Mouse (Mus musculus) neural tube, embryonic 12.5 days (tissue): Measurements from ENCODE around the gene Parva. TPM values are rescaled to one million over a fixed set of nuclear protein-coding genes. Genes with fewer than 3 reads are reported as not detected.

Experiments used
- ATAC-seq: fragments of 200-750 bp; cut with Nextera tagmentation; 2 replicates; pipeline ENCODE4 v1.8.0; 2017; ENCODE audit warnings: low read depth, mild to moderate bottlenecking, moderate TSS enrichment, moderate library complexity; ENCODE audit not compliant: low FRiP score
- H3K27ac ChIP-seq: fragments of 300-500 bp; sonication (generic); 2 replicates; pipeline ENCODE4 v1.5.1; 2016
- H3K27me3 ChIP-seq: fragments of 300-500 bp; sonication (generic); replicated peaks from 2 replicates; pipeline ENCODE4 v1.6.1; 2016; ENCODE audit warnings: mild to moderate bottlenecking
- H3K36me3 ChIP-seq: fragments of 300-500 bp; sonication (generic); 2 replicates; pipeline ENCODE4 v1.6.1; 2016; ENCODE audit warnings: mild to moderate bottlenecking
- H3K4me1 ChIP-seq: fragments of 300-500 bp; sonication (generic); 2 replicates; pipeline ENCODE4 v1.6.1; 2016
- H3K4me2 ChIP-seq: fragments of 300-500 bp; sonication (generic); replicated peaks from 2 replicates; pipeline ENCODE4 v1.6.1; 2016; ENCODE audit warnings: mild to moderate bottlenecking
- H3K4me3 ChIP-seq: fragments of 300-500 bp; sonication (generic); 2 replicates; pipeline ENCODE4 v1.5.1; 2016
- H3K9ac ChIP-seq: fragments of 300-500 bp; sonication (generic); 2 replicates; pipeline ENCODE4 v1.6.1; 2016; ENCODE audit warnings: mild to moderate bottlenecking
- H3K9me3 ChIP-seq: fragments of 300-500 bp; sonication (generic); 2 replicates; pipeline ENCODE4 v1.6.1; 2016; ENCODE audit warnings: mild to moderate bottlenecking
- WGBS: fragments of 180-500 bp; shearing (Covaris S2); methylation state at CpG from one replicate; pipeline ENCODE4 v1.1.7; 2016; 5-methylcytosine and 5-hydroxymethylcytosine counted together
- polyA plus RNA-seq: library from polyadenylated mRNA; unstranded; fragments of >200 nt; fragmentation: Nextera tagmentation; extraction: Ambion mirVana; gene quantifications from 2 replicates; pipeline ENCODE4 v1.2.1, GENCODE M21; 2016

Gene Parva
- polyA plus RNA-seq, 1 experiment from 2014 or later: 50.7 TPM

- H3K27ac ChIP-seq: no peak overlapping the region
- WGBS: 47% methylated on average over 6 of the region's 6 CpGs
These were observed 168.0 kb downstream of the Parva start for GRCm38 (mm10) chr7:112595226-112595850.

GRCm38 (mm10) chr7:112599650-112600049 is 172.3 kb downstream of the Parva start:
- no peak for ATAC-seq
- Histone ChIP-seq H3K36me3 (no peaks in the 10 kb centered on the region), H3K4me3 (no peak overlapping the region), H3K9ac (no peak overlapping the region), H3K4me2 (no peak overlapping the region), H3K27ac (no peak overlapping the region), H3K9me3 (no peaks in the 10 kb centered on the region), H3K4me1 (no peaks in the 10 kb centered on the region; the same call in 1 of the 2 replicates), H3K27me3 (no peaks in the 10 kb centered on the region)
- WGBS: 33% methylated on average over 2 of the region's 2 CpGs

More at GRCm38 (mm10) chr7:112595226-112595850, 168.0 kb downstream of the Parva start:
- Histone ChIP-seq H3K9me3 (no peaks in the 10 kb centered on the region), H3K4me2 (no peak overlapping the region), H3K4me3 (no peak overlapping the region), H3K36me3 (no peaks in the 10 kb centered on the region), H3K4me1 (no peaks in the 10 kb centered on the region), H3K9ac (no peak overlapping the region), H3K27me3 (no peaks in the 10 kb centered on the region)
- ATAC-seq: no peak

- H3K9me3 ChIP-seq: no peaks in the 10 kb centered on the region
- H3K27ac ChIP-seq: no peak overlapping the region
- 80% methylated on average over 3 of the region's 3 CpGs for WGBS
- no peaks in the 10 kb centered on the region; the same call in 1 of the 2 replicates for H3K4me1 ChIP-seq
- H3K9ac ChIP-seq: no peak overlapping the region
- no peak overlapping the region for H3K4me2 ChIP-seq
- no peak for ATAC-seq
- H3K4me3 ChIP-seq: no peak overlapping the region
- H3K27me3 ChIP-seq: no peaks in the 10 kb centered on the region
- H3K36me3 ChIP-seq: no peaks in the 10 kb centered on the region
These were observed 172.9 kb downstream of the Parva start for GRCm38 (mm10) chr7:112600163-112600562.

- Histone ChIP-seq H3K27ac (no peak overlapping the region), H3K4me1 (no peaks in the 10 kb centered on the region; the same call in 1 of the 2 replicates), H3K36me3 (no peaks in the 10 kb centered on the region), H3K27me3 (no peaks in the 10 kb centered on the region), H3K9me3 (no peaks in the 10 kb centered on the region), H3K4me3 (no peak overlapping the region), H3K4me2 (no peak overlapping the region), H3K9ac (no peak overlapping the region)
- 94% methylated on average over 5 of the region's 5 CpGs for WGBS
- no peak for ATAC-seq
These were observed 175.7 kb downstream of the Parva start for GRCm38 (mm10) chr7:112602966-112603365.

GRCm38 (mm10) chr7:112603496-112604170 is 176.3 kb downstream of the Parva start:
- no peaks in the 10 kb centered on the region for H3K36me3 ChIP-seq
- H3K27me3 ChIP-seq: no peaks in the 10 kb centered on the region
- no peaks in the 10 kb centered on the region for H3K9me3 ChIP-seq
- H3K27ac ChIP-seq: no peak overlapping the region
- no peak for ATAC-seq
- WGBS: 72% methylated on average over 10 of the region's 10 CpGs
- H3K4me3 ChIP-seq: no peak overlapping the region
- no peak overlapping the region for H3K9ac ChIP-seq
- H3K4me1 ChIP-seq: no peaks in the 10 kb centered on the region; the same call in 1 of the 2 replicates
- no peak overlapping the region for H3K4me2 ChIP-seq

GRCm38 (mm10) chr7:112604209-112604608 is 176.9 kb downstream of the Parva start:
- Histone ChIP-seq H3K4me3 (no peak overlapping the region), H3K36me3 (no peaks in the 10 kb centered on the region), H3K27me3 (no peaks in the 10 kb centered on the region), H3K27ac (no peak overlapping the region), H3K9ac (no peak overlapping the region), H3K4me2 (no peak overlapping the region), H3K9me3 (no peaks in the 10 kb centered on the region), H3K4me1 (no peaks in the 10 kb centered on the region; the same call in 1 of the 2 replicates)
- WGBS: 70% methylated on average over 8 of the region's 8 CpGs
- no peak for ATAC-seq

GRCm38 (mm10) chr7:112614046-112614790 is 186.9 kb downstream of the Parva start:
- WGBS: 94% methylated on average over 3 of the region's 3 CpGs
- Histone ChIP-seq H3K9me3 (no peaks in the 10 kb centered on the region), H3K4me3 (no peak overlapping the region), H3K4me2 (no peak overlapping the region), H3K36me3 (no peaks in the 10 kb centered on the region), H3K27ac (no peak overlapping the region), H3K4me1 (no peaks in the 10 kb centered on the region), H3K27me3 (no peaks in the 10 kb centered on the region), H3K9ac (no peak overlapping the region)
- ATAC-seq: no peak

GRCm38 (mm10) chr7:112614791-112615668 is 187.7 kb downstream of the Parva start:
- no peaks in the 10 kb centered on the region for H3K36me3 ChIP-seq
- no peak overlapping the region for H3K27ac ChIP-seq
- WGBS: 66% methylated on average over 10 of the region's 10 CpGs
- H3K9me3 ChIP-seq: no peaks in the 10 kb centered on the region
- H3K4me3 ChIP-seq: no peak overlapping the region
- H3K27me3 ChIP-seq: no peaks in the 10 kb centered on the region
- H3K4me2 ChIP-seq: no peak overlapping the region
- no peak for ATAC-seq
- H3K9ac ChIP-seq: no peak overlapping the region
- no peaks in the 10 kb centered on the region for H3K4me1 ChIP-seq

GRCm38 (mm10) chr7:112620322-112621179 is 193.2 kb downstream of the Parva start:
- no peak overlapping the region for H3K4me2 ChIP-seq
- H3K27ac ChIP-seq: no peak overlapping the region
- no peak overlapping the region for H3K4me3 ChIP-seq
- no peak overlapping the region for H3K9ac ChIP-seq
- WGBS: 78% methylated on average over 22 of the region's 22 CpGs
- H3K27me3 ChIP-seq: no peaks in the 10 kb centered on the region
- no peaks in the 10 kb centered on the region for H3K36me3 ChIP-seq
- no peaks in the 10 kb centered on the region for H3K4me1 ChIP-seq
- H3K9me3 ChIP-seq: no peaks in the 10 kb centered on the region
- ATAC-seq: no peak

GRCm38 (mm10) chr7:112627481-112627880 is 200.2 kb downstream of the Parva start:
- Histone ChIP-seq H3K4me1 (no peaks in the 10 kb centered on the region), H3K9ac (no peak overlapping the region), H3K27me3 (no peaks in the 10 kb centered on the region), H3K36me3 (no peaks in the 10 kb centered on the region), H3K9me3 (no peaks in the 10 kb centered on the region), H3K27ac (no peak overlapping the region), H3K4me2 (no peak overlapping the region), H3K4me3 (no peak overlapping the region)
- ATAC-seq: no peak
- WGBS: 84% methylated on average over 4 of the region's 4 CpGs

GRCm38 (mm10) chr7:112634505-112635213 is 207.4 kb downstream of the Parva start:
- Histone ChIP-seq H3K4me2 (no peak overlapping the region), H3K9ac (no peak overlapping the region), H3K9me3 (no peaks in the 10 kb centered on the region), H3K4me1 (no peaks in the 10 kb centered on the region), H3K4me3 (no peak overlapping the region), H3K27me3 (no peaks in the 10 kb centered on the region), H3K27ac (no peak overlapping the region), H3K36me3 (no peaks in the 10 kb centered on the region)
- 89% methylated on average over 10 of the region's 10 CpGs for WGBS
- no peak for ATAC-seq
